Mouse (Mus musculus) heart, embryonic 11.5 days (tissue): Measurements from ENCODE around the gene Wipf3. TPM values are rescaled to one million over a fixed set of nuclear protein-coding genes. Genes with fewer than 3 reads are reported as not detected.

Experiments
- ATAC-seq: fragments of 200-750 bp; cut with Nextera tagmentation; replicated peaks from 2 replicates; pipeline ENCODE4 v1.8.0; 2017; ENCODE audit warnings: moderate library complexity; ENCODE audit not compliant: insufficient number of reproducible peaks, low FRiP score, low TSS enrichment
- H3K27ac ChIP-seq: fragments of 300-500 bp; sonication (generic); 2 replicates; pipeline ENCODE4 v1.5.1; 2014; ENCODE audit warnings: mild to moderate bottlenecking, low read depth, low read length
- H3K27me3 ChIP-seq: fragments of 300-500 bp; sonication (generic); 2 replicates; pipeline ENCODE4 v1.6.1; 2014; ENCODE audit warnings: mild to moderate bottlenecking, low read length, mixed read lengths; ENCODE audit not compliant: control insufficient read depth, insufficient read depth
- H3K36me3 ChIP-seq: fragments of 300-500 bp; sonication (generic); 2 replicates; pipeline ENCODE4 v1.6.1; 2014; ENCODE audit warnings: mild to moderate bottlenecking, low read length, moderate library complexity, mixed read lengths; ENCODE audit not compliant: control insufficient read depth, insufficient read depth
- H3K4me1 ChIP-seq: fragments of 300-500 bp; sonication (generic); 2 replicates; pipeline ENCODE4 v1.6.1; 2014; ENCODE audit warnings: low read length; ENCODE audit not compliant: control insufficient read depth, insufficient read depth
- H3K4me2 ChIP-seq: fragments of 300-500 bp; sonication (generic); 2 replicates; pipeline ENCODE4 v1.6.1; 2014; ENCODE audit warnings: mild to moderate bottlenecking, moderate library complexity
- H3K4me3 ChIP-seq: fragments of 300-500 bp; sonication (generic); 2 replicates; pipeline ENCODE4 v1.5.1; 2014; ENCODE audit warnings: low read depth, low read length
- H3K9ac ChIP-seq: fragments of 300-500 bp; sonication (generic); 2 replicates; pipeline ENCODE4 v1.6.1; 2014; ENCODE audit warnings: mild to moderate bottlenecking, low read depth, low read length, moderate library complexity
- H3K9me3 ChIP-seq: fragments of 300-500 bp; sonication (generic); replicated peaks from 2 replicates; pipeline ENCODE4 v1.6.1; 2016; ENCODE audit warnings: low read length; ENCODE audit not compliant: control insufficient read depth
- WGBS: fragments of 180-500 bp; shearing (Covaris S2); extraction: QIAGEN DNeasy Blood & Tissue Kit; methylation state at CpG from one replicate; pipeline ENCODE4 v1.1.7; 2014; ENCODE audit not compliant: insufficient replicate concordance; 5-methylcytosine and 5-hydroxymethylcytosine counted together
- polyA plus RNA-seq: library from polyadenylated mRNA; unstranded; fragments of >200 nt; fragmentation: Nextera tagmentation; extraction: Ambion mirVana; gene quantifications from 2 replicates; pipeline ENCODE4 v1.2.1, GENCODE M21; 2014

Gene Wipf3
- polyA plus RNA-seq: 3.5 and 3.8 TPM in 2 replicates

- peak within 1 kb of the TSS; percentile 77 for H3K9ac ChIP-seq
- H3K36me3 ChIP-seq: no peaks in the 10 kb centered on the region
- 0 out of 2 replicates have a peak within 1 kb of the TSS, but pooled peaks have one; percentile 29 for H3K27ac ChIP-seq
- H3K4me3 ChIP-seq: peak within 1 kb of the TSS; percentile 69
- ATAC-seq: peak; percentile 64; the same call in 1 of the 2 replicates
- peaks cover 18% of the 10 kb centered on the region for H3K4me1 ChIP-seq
- H3K4me2 ChIP-seq: peak within 1 kb of the TSS; percentile 97
- no peaks in the 10 kb centered on the region for H3K9me3 ChIP-seq
- under 1% methylated on average over 63 of the region's 71 CpGs for WGBS
- H3K27me3 ChIP-seq: peaks cover 14% of the 10 kb centered on the region
Observed at GRCm38 (mm10) chr6:54429447-54430194, at the start of gene Wipf3. Wipf3 (plus strand) TSS chr6:54429603.

GRCm38 (mm10) chr6:54382636-54383035 is 46.8 kb upstream of the Wipf3 start:
- no peaks in the 10 kb centered on the region for H3K27me3 ChIP-seq
- no peak for ATAC-seq
- H3K4me1 ChIP-seq: no peaks in the 10 kb centered on the region
- no peaks in the 10 kb centered on the region for H3K9me3 ChIP-seq
- H3K4me3 ChIP-seq: no peak overlapping the region
- no peak overlapping the region for H3K4me2 ChIP-seq
- no peak overlapping the region for H3K9ac ChIP-seq
- H3K27ac ChIP-seq: no peak overlapping the region
- H3K36me3 ChIP-seq: no peaks in the 10 kb centered on the region
- WGBS: 59% methylated on average over 8 of the region's 8 CpGs

- Histone ChIP-seq H3K9ac (no peak overlapping the region), H3K4me1 (no peaks in the 10 kb centered on the region), H3K27me3 (no peaks in the 10 kb centered on the region), H3K27ac (no peak overlapping the region), H3K4me2 (no peak overlapping the region), H3K36me3 (no peaks in the 10 kb centered on the region), H3K4me3 (no peak overlapping the region), H3K9me3 (no peaks in the 10 kb centered on the region)
- ATAC-seq: no peak
- WGBS: 65% methylated on average over 12 of the region's 12 CpGs
Observed at GRCm38 (mm10) chr6:54383893-54384524, 45.4 kb upstream of the Wipf3 start.

GRCm38 (mm10) chr6:54384777-54385176 is 44.6 kb upstream of the Wipf3 start:
- Histone ChIP-seq H3K9ac (no peak overlapping the region), H3K9me3 (no peaks in the 10 kb centered on the region), H3K36me3 (no peaks in the 10 kb centered on the region), H3K27me3 (no peaks in the 10 kb centered on the region), H3K4me2 (no peak overlapping the region), H3K4me3 (no peak overlapping the region), H3K4me1 (no peaks in the 10 kb centered on the region), H3K27ac (no peak overlapping the region)
- WGBS: 92% methylated on average over 1 of the region's 1 CpGs
- ATAC-seq: no peak

- WGBS: 83% methylated on average over 4 of the region's 4 CpGs
- no peaks in the 10 kb centered on the region for H3K9me3 ChIP-seq
- H3K27ac ChIP-seq: no peak overlapping the region
- H3K4me2 ChIP-seq: no peak overlapping the region
- H3K27me3 ChIP-seq: no peaks in the 10 kb centered on the region
- no peak overlapping the region for H3K4me3 ChIP-seq
- H3K36me3 ChIP-seq: no peaks in the 10 kb centered on the region
- H3K9ac ChIP-seq: no peak overlapping the region
- no peaks in the 10 kb centered on the region for H3K4me1 ChIP-seq
- ATAC-seq: no peak
Observed at GRCm38 (mm10) chr6:54386429-54386828, 43.0 kb upstream of the Wipf3 start.

- no peak overlapping the region for H3K27ac ChIP-seq
- ATAC-seq: no peak
- H3K9ac ChIP-seq: no peak overlapping the region
- no peaks in the 10 kb centered on the region for H3K27me3 ChIP-seq
- H3K4me1 ChIP-seq: no peaks in the 10 kb centered on the region
- 75% methylated on average over 3 of the region's 3 CpGs for WGBS
- no peak overlapping the region for H3K4me2 ChIP-seq
- no peaks in the 10 kb centered on the region for H3K36me3 ChIP-seq
- no peak overlapping the region for H3K4me3 ChIP-seq
- no peaks in the 10 kb centered on the region for H3K9me3 ChIP-seq
Observed at GRCm38 (mm10) chr6:54387044-54387443, 42.4 kb upstream of the Wipf3 start.

- ATAC-seq: no peak
- 61% methylated on average over 5 of the region's 5 CpGs for WGBS
- H3K4me2 ChIP-seq: no peak overlapping the region
Observed at GRCm38 (mm10) chr6:54387751-54388150, 41.7 kb upstream of the Wipf3 start.

GRCm38 (mm10) chr6:54388690-54389275 is 40.6 kb upstream of the Wipf3 start:
- Histone ChIP-seq H3K9ac (no peak overlapping the region), H3K36me3 (no peaks in the 10 kb centered on the region), H3K4me2 (no peak overlapping the region), H3K9me3 (no peaks in the 10 kb centered on the region), H3K4me3 (no peak overlapping the region), H3K27me3 (no peaks in the 10 kb centered on the region), H3K27ac (no peak overlapping the region), H3K4me1 (no peaks in the 10 kb centered on the region)
- no peak for ATAC-seq
- WGBS: 72% methylated on average over 7 of the region's 7 CpGs

More at GRCm38 (mm10) chr6:54387751-54388150, 41.7 kb upstream of the Wipf3 start:
- Histone ChIP-seq H3K4me1 (no peaks in the 10 kb centered on the region), H3K27me3 (no peaks in the 10 kb centered on the region), H3K9me3 (no peaks in the 10 kb centered on the region), H3K27ac (no peak overlapping the region), H3K4me3 (no peak overlapping the region), H3K36me3 (no peaks in the 10 kb centered on the region), H3K9ac (no peak overlapping the region)
